Mouse (Mus musculus): ENCODE measurements at regions not wholly inside any gene's neighbourhood (a gene's known extent, or its start where the extent isn't known, plus 50 kb on each side); places are given as distances from the start of the nearest gene placed in this dataset.
A peak's percentile ranks its signal among the peaks of the same experiment; 100 is the strongest.

DNA sequence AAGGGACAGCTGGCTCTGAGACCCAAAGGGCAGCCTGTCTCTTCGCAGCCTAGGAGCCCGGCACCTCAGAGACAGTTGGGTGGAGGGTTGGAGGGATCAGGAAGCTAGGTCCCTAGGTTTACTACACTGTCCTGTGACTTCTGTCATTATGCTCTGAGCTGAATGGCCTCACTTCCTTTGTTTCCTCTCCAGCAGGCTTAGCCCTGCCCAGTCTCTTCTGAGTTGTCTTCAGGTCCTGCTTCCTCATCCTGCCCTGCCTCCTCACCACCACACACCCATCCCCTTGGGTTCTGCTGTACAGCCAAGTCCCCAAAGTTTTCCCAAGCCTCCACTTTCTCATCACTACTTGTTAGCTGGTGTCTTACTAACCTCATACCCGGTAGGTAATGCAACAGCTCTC is 122.7 kb upstream of the Ccdc122 start:
- no peak for DNase-seq

DNA sequence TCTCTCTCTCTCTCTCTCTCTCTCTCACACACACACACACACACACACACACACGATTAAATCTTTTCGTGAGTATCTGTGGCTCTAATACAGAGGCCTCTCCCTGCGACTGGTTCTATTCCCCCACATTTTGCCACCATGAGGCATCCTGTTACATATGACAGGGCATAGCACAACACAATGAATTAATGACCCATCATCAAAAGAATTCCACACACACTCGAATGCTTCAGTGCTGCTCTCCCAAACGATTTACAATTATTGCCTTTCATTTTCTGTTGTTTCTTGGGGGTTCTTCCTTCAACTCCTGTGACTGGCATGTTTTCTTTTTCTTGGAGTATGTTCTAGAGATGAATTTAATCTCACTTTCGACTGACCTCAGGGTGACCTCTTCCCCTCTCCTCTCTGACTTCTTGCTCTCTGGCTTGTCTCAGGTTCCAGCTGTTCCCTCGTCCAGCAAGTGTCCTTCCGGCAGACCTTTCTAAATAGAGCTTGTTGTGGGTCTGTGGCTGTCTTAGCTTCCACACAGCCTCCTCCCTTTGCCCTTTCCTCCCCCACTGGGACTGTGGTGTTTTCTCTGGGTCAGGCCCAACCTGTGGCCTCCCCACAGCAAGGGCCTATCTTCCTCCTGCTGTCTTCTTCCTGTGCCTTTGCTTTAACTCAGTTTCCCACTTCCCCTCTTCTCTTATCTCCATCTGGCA is 124.1 kb upstream of the Ccdc122 start:
- peak; percentile 57 for DNase-seq

DNA sequence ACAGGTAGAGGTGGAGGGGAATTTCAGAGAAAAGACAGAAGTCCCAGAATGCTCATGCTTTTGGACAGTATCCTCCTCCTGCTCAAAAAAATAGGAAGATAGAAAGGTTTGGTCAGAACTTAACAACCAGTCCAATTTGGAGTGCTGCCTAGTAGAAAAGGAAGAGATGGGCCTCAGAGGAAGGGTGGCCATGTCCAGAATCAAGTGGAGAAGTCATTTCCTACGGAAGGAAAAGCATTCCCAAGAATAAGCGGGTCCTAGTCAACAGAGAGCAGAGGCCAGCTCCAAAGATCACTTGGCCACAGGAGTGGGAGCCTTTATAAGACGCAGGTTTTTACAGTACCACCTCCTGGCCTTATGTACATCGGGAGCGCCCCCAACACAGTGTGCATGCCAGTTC is 125.3 kb upstream of the Ccdc122 start:
- DNase-seq = no peak

DNA sequence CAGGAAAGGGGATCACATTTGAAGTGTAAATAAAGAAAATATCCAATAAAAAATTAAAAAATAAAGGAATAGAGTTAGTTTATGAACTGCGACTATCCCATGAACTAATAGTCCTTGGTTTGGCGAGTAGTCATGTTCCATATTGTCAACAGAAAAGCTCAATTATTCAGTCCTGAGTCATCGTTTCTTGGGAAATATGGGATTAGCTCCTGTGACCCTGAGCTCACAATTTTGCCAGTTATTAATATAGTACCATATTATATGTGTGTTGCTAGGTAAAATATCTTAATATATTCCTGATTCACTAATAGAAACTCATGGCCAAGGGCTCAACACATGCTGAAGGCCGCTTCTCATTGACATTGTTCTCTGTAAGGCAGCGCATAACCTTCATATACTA is 126.4 kb upstream of the Ccdc122 start:
- no peak for DNase-seq

DNA sequence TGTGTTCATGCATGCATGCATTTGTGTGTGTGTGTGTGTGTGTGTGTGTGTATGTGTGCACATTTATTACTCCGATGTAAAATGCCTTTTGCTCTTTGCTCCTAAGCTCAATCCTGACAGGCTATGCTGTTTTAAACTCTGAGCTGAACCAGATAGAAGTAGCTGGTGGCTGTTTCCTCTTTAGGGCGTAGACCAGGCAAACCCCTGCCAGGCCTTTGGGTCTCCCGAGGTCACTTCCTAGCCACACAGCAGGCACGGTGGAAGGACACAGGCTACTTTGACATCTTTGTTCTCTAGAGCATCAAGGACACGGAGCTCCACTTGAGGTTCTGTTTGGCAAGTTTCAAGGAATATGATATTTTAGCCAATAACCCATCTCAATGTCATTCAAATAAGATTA is 128.6 kb upstream of the Ccdc122 start:
- peak; percentile 46 for DNase-seq

DNA sequence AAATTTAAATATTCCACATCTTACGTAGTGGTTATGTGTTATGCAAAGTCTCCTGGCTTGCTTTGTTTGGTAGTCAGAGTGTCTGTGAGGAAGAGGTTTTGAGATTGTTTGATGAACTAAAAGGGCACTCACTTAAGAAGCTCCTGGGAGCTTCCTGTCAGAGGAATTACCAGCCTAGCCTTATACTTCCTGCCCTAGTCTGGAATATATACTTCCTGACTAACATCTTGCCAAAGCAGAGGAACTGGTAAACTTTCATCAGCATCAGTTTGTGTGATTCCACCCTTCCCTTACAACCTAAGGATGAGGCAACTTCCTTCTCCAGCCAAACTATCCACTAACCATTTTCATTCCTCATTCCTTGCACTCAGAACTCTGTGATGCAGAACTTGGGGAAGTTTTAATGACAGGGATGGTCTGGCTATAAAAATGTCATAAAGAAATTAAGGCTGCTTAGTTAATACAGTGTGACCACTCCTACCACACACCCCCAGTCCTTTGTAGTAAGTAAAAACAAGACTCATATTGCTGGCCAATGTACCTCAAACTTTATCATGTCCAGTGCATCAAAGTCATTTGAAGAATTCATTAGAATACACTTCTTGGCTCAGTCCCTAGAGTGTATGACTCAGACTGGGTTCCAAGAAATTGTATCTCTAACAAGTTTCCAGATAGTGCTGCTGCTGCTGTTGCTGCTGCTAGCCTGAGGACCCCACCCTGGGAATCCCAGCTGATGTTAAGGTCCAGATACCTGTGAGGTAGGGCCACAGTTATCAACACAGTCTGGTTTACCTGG is 133.4 kb upstream of the Ccdc122 start:
- no peak for DNase-seq

DNA sequence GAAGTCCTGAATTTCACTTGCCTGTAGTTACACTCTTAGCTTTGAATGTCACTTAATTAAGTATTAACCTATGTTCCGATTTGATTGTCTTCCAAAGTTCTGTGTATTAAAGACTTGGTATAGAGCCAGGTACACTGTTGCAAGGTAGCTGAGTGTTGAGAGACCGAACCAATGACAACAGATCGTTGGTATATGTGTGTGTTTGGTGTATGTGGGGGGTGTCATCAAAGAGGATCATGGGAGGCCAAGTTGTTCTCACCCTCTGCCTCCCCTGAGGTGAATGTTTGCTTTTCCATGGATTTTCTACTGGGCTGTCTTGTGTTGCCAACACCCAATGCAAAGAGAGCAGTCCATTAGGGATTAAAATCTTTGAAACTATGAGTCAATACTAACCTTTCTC is 135.1 kb upstream of the Ccdc122 start:
- DNase-seq = no peak

DNA sequence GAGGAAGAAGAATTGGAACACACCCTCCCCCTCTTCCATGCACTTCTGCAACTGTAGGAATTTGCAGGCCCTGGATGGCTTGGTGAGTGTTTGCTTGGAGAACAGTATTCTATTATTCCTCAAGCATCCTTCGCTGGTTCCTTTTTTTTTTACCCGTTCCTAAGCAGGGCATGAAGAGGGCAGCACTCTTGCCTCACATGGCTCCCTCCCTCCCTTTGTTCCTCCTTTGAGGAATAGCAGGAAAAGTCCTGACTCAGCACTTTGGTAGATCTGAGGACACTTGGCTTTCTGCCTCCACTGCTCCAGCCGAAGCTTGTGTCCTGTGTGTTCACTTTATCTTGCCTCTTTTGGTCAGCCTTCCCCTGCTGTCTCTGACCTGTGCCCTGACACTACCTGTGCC is 137.2 kb upstream of the Ccdc122 start:
- DNase-seq = peak; percentile 24

DNA sequence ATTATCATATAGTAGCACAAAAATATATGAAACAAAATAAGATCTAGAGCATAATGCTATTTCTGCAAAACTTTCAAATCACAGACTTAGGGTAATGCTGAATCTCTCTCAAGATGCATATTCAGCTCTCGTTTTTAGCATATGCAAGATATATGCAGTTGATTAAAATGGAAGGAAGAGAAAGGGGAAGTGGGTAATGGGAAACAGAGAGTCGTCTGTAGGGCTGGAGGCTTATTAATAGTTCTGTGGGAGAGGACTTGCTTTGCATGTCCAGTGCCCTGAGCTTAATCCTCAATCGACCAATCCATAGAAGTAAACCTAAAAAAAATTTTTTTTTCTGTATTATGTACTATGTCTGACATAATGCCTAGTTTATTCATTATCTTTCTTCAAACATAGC is 148.9 kb upstream of the Ccdc122 start:
- DNase-seq = no peak

DNA sequence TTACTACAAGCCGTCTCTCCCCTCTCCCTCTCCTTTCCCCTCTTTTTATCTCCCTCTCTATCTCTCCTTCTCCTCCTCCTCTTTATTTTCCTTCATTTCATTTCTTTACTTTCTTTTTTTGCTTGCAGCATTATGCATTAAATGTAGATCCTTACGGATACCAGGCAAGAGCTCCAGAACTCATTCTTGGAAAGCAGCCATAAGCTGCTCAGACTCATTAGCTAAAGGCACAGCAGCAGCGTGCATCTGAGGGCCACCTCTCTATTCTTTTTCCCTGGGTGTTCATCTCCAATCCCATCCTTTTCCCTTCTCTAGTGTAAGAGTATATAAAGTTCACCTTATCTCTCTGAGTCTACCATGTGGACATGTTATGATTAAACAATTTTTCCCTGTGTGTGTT is 149.4 kb upstream of the Ccdc122 start:
- no peak for DNase-seq

DNA sequence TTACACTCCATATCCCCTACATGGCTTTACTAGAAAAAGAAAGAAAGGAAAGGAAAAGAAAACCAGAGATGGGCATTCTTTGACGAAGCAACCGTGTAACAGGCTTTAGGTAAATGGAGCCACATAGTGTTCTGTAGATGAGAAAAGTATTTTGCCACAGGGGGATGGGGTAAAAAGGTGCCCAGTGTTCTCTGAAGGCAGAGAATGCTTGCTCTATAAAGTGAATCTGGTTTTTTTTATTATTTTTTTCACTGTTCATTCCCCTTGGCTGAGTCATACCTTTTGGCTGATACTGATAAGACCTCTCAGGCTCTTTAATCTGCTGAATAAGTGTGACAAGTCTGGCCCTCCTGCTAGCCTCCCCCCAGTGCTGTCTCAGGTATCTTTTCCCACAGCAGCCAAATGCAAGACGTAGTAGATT is 153.3 kb upstream of the Ccdc122 start:
- no peak for DNase-seq

DNA sequence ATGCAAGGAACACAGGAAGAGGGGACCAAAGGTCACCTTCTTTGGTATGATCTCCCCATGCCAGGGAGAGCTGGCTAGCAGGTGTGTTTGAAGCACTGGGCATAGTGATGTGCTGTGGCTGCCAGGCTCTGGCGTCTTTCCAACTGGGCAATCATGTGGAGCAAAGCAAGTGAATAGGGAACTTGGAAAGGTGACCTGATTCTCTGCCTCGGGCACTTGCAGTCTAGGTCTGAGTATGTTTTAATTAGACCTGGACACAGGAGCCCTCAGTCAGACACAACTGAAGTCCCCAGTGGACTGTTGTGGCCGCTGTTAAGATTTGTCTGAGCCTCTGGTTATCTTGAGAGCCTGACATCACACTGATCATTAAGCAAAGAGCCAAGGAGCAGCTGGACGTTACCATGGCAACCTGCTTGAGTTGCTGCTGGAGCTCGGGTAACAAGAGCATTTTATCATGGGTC is 153.8 kb upstream of the Ccdc122 start:
- DNase-seq = peak; percentile 90

DNA sequence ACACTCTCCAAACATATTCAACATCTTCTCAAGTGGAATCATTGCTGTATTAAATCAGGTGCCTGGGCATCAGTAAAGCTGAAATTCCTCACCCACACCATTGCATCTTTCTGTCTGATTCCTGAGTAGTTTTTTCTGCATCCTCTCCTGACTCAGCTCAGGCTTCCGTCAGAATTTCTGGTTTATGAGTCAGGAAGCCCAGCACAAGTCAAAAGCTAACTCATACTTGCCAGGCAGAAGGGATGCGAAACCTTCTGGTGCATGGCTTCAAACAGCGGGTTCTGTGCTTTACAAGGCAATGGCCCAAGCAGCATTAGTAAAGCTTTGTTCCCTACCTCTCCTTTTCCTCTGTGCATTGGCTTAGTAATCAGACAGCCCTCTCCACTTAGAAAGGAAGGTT is 155.7 kb upstream of the Ccdc122 start:
- no peak for DNase-seq

DNA sequence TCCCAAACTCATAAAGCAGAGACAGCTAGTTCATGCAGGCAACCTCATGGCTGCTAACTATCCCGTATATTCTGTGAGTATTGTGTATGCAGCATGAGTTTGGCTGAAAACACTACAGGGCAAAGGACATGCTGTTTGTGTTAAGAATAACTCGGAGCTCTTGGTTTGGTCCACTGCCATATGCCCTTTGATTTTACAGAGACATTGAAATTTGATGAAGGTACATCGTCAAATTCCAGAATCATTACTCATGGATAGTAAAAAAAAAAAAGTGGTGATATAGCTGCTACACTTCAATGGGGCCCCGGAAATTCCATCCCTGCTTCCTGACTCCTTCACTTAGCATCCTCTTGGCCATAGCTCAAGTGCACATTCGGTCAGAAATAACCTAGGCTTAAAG is 159.3 kb upstream of the Ccdc122 start:
- no peak for DNase-seq

DNA sequence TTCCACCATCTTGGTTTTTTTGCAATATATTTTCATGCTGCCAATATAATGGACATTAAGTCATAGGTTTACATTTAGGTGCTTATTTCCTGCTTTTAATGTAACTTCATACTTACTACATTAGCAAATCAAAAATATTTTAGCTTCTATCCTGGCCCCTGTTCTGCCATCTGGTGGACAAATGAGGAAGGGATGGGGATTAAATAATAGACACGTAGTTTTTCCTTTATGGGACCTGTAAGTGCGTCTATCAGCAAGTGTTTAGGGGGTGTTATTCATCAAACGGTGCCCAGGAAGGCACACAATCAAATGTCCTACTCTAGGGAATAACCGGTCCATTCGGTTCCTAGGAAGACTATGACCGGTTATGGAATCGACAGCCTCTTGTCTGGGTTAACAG is 160.6 kb upstream of the Ccdc122 start:
- peak; percentile 78 for DNase-seq

DNA sequence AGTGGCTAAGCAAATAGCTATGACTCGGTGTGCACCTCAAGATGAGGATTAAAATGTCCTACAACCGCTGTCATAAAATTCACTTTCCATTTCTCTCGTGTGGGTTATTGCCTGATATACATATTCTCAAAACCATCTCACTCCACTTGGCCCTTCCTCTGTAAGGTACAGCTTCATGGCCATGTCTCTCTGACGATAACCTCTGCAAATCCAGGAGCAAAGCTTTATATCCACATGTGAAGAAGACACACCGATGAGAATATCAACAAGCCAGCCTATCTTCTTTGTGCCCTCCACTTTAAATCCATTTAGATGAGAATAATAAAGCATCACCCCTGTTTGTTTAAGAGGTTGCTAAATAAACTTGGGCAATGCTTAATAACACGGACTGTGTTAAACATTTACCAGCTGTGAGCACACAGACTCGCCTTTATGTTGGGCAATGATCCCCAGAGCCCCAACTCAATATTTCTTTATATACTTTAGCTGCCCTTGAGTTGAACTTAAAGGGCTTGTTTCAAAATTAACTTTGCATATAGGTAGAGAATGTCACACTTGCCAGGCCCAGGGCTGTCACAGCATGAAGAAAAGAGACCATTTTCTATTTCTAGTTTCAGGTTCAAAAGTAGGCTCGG is 161.2 kb upstream of the Ccdc122 start:
- DNase-seq = no peak

DNA sequence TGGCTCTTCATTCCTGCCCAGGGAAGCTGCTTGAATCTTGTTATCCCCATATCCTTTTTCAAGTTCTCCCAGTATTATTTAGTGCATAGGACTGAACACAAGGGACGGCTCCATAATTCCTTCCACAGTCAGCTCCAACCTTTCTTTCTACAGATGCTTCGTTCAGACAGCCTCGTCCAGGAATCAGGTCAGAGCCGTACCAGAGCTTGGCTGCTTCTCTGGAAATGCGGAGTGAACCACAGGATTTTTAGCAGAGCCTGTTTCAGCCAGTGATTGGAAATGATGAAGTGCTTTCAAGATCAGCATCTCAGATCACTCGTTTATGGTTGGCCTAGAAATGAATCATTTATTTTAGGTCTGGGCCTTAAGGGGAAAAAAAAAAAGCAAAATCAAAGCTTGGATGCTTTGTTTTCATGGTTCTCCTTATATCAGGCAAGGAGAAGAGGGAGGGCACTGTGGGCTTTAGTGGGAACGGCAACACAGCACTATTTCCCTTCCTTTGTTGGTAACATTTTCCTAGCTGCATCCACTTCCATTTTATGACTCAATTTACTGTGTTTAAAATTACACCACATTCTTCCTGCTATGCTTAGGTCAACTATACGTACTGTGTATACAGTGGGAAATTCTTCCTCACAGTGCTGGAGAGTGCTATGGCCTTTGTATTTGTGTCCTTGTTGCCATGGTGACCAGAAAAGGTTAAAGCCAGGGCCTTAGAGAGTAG is 161.9 kb upstream of the Ccdc122 start:
- DNase-seq = no peak

DNA sequence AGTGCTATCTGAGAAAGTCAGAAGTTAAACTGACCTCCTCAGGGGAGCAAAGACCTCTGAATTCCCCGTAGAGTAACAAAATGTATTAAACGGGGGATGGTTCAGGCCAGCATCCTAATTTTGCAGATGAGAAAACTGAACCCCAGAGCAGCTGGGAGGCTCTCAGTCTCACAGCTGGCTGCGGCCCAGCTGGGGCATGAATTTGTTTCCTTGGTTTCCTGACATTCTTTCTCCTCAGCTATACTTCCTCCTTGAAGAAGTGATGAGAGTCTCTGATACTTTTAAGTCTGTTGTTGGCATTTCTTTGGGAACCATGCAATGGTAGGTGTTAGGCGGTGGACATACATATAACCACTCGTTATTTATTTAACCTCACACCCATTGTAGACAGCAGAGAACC is 162.9 kb upstream of the Ccdc122 start:
- no peak for DNase-seq

DNA sequence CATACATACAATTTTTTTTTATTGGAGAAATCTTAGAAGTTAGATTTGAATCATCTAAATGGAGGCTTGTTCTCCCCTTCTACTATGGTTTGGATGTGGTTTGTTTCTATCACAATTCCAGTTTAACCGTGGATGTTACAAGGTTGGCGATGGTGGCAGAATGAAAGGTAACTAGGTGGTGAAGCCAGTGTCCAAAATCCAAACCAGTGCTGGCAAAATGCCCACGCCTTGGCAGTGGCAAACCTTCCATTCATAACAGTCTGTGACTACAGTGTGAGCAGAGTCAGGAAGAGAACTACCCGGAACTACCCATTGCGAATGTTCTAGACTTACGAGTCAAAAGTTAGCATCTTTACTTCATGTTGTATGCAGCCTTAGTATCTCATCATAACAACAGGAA is 163.6 kb upstream of the Ccdc122 start:
- no peak for DNase-seq

DNA sequence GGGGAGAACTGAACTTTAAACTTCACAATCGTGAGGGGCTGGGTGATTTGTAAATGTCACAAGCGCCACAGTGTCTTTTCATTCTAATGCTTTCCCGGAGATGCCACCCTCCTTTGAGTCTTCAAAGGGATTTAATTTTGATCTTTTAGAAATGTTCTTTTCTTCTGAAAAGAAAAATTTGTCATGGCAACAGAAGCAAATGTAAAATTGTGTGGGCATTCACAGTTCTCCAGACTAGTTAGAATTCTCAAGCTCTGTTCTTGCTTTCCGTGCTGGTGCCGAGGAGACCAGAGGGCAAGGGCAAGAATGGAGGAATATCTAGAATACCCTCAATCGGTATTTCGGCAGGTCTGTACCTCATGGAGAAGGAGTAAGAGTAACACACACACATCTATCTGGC is 164.1 kb upstream of the Ccdc122 start:
- no peak for DNase-seq

DNA sequence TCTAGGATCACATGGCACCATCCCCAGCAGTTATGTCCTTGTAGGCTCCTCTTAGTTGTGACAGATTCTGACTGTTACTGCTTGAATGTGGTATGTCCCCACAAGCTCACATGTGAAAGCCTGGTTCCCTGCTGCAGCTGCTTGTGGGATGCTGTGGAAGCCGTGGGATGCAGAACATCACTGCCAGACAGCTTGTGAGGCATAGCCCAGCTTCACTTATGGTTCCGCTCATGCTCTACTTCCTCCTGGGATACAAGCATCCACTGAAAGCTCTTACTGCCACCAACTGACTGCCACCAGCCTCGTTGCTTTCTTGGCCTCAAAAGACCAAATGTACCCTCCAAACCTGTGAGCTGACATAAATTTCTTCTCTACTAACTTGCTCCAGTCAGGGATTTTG is 167.7 kb upstream of the Ccdc122 start:
- no peak for DNase-seq

DNA sequence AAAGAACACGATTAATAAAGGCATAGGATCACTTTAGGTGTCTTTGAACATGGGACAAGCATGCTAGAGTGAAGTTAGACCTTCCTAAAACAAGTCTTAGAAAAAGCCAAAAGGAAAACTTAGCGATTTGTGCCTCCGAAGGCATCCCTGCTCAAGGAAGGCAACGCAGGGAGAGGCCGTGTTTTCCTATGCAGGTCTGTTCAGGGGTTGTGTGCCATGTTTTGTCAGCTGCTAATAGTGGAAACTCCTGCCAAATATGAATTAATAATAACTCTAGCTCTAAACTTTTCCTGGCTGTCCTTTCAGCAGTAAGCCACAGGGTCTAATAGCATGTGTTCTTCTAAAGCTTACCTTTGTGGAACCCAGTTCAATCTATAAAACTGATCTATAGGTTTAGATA is 168.4 kb upstream of the Ccdc122 start:
- DNase-seq = no peak

DNA sequence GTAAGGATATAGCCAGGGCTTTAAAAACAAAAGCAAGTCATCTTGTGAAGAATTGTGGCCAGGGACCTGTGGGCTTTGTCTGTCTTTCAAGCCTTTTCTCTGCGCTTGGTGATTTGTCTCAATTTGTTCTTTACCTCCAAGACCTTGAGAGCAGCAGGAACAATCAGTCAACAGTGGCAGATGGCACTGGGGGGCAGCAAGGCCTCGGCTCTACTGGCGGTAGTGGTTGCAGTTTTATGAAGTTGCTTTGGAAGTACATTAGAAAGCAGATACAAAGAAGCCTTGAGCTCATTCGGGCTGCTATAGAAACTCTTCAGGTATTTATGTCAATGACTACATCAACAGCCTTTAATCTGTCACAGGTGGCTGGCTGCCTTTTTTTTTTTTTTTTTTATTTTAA is 171.9 kb upstream of the Ccdc122 start:
- no peak for DNase-seq
